Mouse (Mus musculus) kidney, embryonic 14.5 days (tissue): ENCODE measurements around the gene Stk4. TPM values are rescaled to one million over a fixed set of nuclear protein-coding genes. Genes with fewer than 3 reads are reported as not detected.

Experiments
- ATAC-seq: fragments of 200-750 bp; cut with Nextera tagmentation; 2 replicates; pipeline ENCODE4 v1.8.0; 2017; ENCODE audit warnings: moderate number of reproducible peaks, mild to moderate bottlenecking, moderate TSS enrichment, moderate library complexity; ENCODE audit not compliant: low FRiP score, low TSS enrichment
- H3K27ac ChIP-seq: fragments of 300-500 bp; sonication (generic); 2 replicates; pipeline ENCODE4 v1.5.1; 2014; ENCODE audit warnings: low read depth, mild to moderate bottlenecking, low read length, moderate library complexity, mixed read lengths
- H3K27me3 ChIP-seq: fragments of 300-500 bp; sonication (generic); 2 replicates; pipeline ENCODE4 v1.6.1; 2014; ENCODE audit warnings: mild to moderate bottlenecking, low read length; ENCODE audit not compliant: control insufficient read depth, insufficient read depth
- H3K36me3 ChIP-seq: fragments of 300-500 bp; sonication (generic); 2 replicates; pipeline ENCODE4 v1.6.1; 2014; ENCODE audit warnings: low read length, mixed read lengths; ENCODE audit not compliant: control insufficient read depth, insufficient read depth
- H3K4me1 ChIP-seq: fragments of 300-500 bp; sonication (generic); 2 replicates; pipeline ENCODE4 v1.6.1; 2014; ENCODE audit warnings: low read length, mixed read lengths; ENCODE audit not compliant: control insufficient read depth, insufficient read depth
- H3K4me2 ChIP-seq: fragments of 300-500 bp; sonication (generic); replicated peaks from 2 replicates; pipeline ENCODE4 v1.6.1; 2014; ENCODE audit warnings: low read depth, mild to moderate bottlenecking, low read length
- H3K4me3 ChIP-seq: fragments of 300-500 bp; sonication (generic); 2 replicates; pipeline ENCODE4 v1.5.1; 2014; ENCODE audit warnings: mild to moderate bottlenecking, low read length
- H3K9ac ChIP-seq: fragments of 300-500 bp; sonication (generic); 2 replicates; pipeline ENCODE4 v1.6.1; 2014; ENCODE audit warnings: low read depth, mild to moderate bottlenecking, low read length, moderate library complexity
- H3K9me3 ChIP-seq: fragments of 300-500 bp; sonication (generic); 2 replicates; pipeline ENCODE4 v1.6.1; 2016; ENCODE audit warnings: low read length; ENCODE audit not compliant: control insufficient read depth
- WGBS: fragments of 180-500 bp; shearing (Covaris S2); extraction: QIAGEN DNeasy Blood & Tissue Kit; methylation state at CpG from one replicate; pipeline ENCODE4 v1.1.7; 2014; 5-methylcytosine and 5-hydroxymethylcytosine counted together
- polyA plus RNA-seq: library from polyadenylated mRNA; unstranded; fragments of >200 nt; fragmentation: Nextera tagmentation; extraction: Ambion mirVana; gene quantifications from 2 replicates; pipeline ENCODE4 v1.2.1, GENCODE M21; 2014

The Stk4 gene
- polyA plus RNA-seq, 1 experiment from 2014 or later: 36.5 TPM

GRCm38 (mm10) chr2:164107125-164107874 is 37.2 kb downstream of the Stk4 start:
- WGBS: 79% methylated on average over 16 of the region's 16 CpGs
- no peaks in the 10 kb centered on the region for H3K27me3 ChIP-seq
- no peak overlapping the region for H3K9ac ChIP-seq
- H3K27ac ChIP-seq: no peak overlapping the region
- no peak overlapping the region for H3K4me2 ChIP-seq
- H3K9me3 ChIP-seq: no peaks in the 10 kb centered on the region
- peaks cover 15% of the 10 kb centered on the region for H3K36me3 ChIP-seq
- ATAC-seq: no peak
- H3K4me1 ChIP-seq: no peaks in the 10 kb centered on the region
- no peak overlapping the region for H3K4me3 ChIP-seq

GRCm38 (mm10) chr2:164108501-164108900 is 38.4 kb downstream of the Stk4 start:
- no peaks in the 10 kb centered on the region for H3K9me3 ChIP-seq
- H3K27me3 ChIP-seq: no peaks in the 10 kb centered on the region
- no peak overlapping the region for H3K4me2 ChIP-seq
- H3K4me3 ChIP-seq: no peak overlapping the region
- H3K9ac ChIP-seq: no peak overlapping the region
- peaks cover 7% of the 10 kb centered on the region; the same call in 1 of the 2 replicates for H3K36me3 ChIP-seq
- H3K27ac ChIP-seq: no peak overlapping the region
- no peak for ATAC-seq
- no peaks in the 10 kb centered on the region for H3K4me1 ChIP-seq
- 69% methylated on average over 4 of the region's 4 CpGs for WGBS

DNA sequence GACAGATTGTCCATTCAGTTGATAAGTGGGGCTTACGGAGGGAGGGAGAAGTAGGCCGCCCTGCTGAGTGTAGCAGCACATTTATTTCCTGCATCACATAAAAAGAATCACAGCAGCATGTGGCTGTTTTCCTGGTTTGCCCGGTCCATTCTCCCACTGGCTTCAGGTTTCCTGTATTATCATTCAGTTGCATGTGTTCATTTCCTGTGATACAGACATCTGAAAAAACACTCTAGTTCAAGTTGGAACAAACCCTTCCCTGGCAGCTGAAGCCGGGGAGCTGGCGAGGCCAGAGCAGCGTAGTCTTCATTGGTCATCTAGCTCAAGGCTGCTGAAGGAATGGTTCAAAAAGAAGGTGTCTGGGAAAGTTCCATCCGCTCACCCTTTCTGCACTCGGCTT is 41.4 kb downstream of the Stk4 start:
- Histone ChIP-seq H3K4me2 (no peak overlapping the region), H3K9ac (no peak overlapping the region), H3K27me3 (no peaks in the 10 kb centered on the region), H3K36me3 (peaks cover 10% of the 10 kb centered on the region; the same call in 1 of the 2 replicates), H3K4me3 (no peak overlapping the region), H3K9me3 (no peaks in the 10 kb centered on the region), H3K4me1 (no peaks in the 10 kb centered on the region), H3K27ac (no peak overlapping the region)
- WGBS: 79% methylated on average over 8 of the region's 8 CpGs
- ATAC-seq: no peak

- Histone ChIP-seq H3K4me3 (no peak overlapping the region), H3K9me3 (no peaks in the 10 kb centered on the region), H3K36me3 (peaks cover 17% of the 10 kb centered on the region), H3K27ac (no peak overlapping the region), H3K9ac (no peak overlapping the region), H3K4me1 (no peaks in the 10 kb centered on the region), H3K27me3 (no peaks in the 10 kb centered on the region), H3K4me2 (no peak overlapping the region)
- 84% methylated on average over 6 of the region's 6 CpGs for whole genome bisulfite sequencing
- no peak for ATAC-seq
Measured at GRCm38 (mm10) chr2:164114051-164114450, 43.9 kb downstream of the Stk4 start.

DNA sequence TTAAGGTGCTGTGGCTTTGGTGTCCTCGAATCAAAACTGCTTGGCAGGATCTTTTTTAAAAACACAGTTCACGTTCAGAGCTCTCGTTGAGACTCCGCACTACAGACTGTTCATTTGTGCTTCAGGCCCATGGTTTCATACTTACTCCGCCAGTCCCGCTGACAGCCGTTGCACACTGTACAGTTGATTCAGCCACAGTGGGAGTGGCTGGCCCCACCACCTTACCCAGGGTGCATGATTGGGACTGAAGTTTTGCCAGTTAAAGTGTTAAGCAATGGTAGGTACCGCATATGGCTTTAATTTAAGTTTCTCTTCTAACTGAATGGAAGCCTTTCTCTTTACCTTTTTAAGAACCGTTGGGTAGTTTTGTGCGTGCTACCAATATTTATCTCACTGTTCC is 45.4 kb downstream of the Stk4 start:
- Histone ChIP-seq H3K4me1 (no peaks in the 10 kb centered on the region), H3K9ac (no peak overlapping the region), H3K27ac (no peak overlapping the region), H3K27me3 (no peaks in the 10 kb centered on the region), H3K36me3 (peaks cover 24% of the 10 kb centered on the region), H3K4me2 (no peak overlapping the region), H3K4me3 (no peak overlapping the region), H3K9me3 (no peaks in the 10 kb centered on the region)
- WGBS: 91% methylated on average over 10 of the region's 10 CpGs
- ATAC-seq: no peak

- 94% methylated on average over 6 of the region's 6 CpGs for WGBS
- Histone ChIP-seq H3K27ac (no peak overlapping the region), H3K4me1 (no peaks in the 10 kb centered on the region), H3K27me3 (no peaks in the 10 kb centered on the region), H3K9ac (no peak overlapping the region), H3K9me3 (no peaks in the 10 kb centered on the region), H3K4me2 (no peak overlapping the region), H3K36me3 (peaks cover 19% of the 10 kb centered on the region), H3K4me3 (no peak overlapping the region)
- no peak for ATAC-seq
Measured at GRCm38 (mm10) chr2:164119503-164119902, 49.4 kb downstream of the Stk4 start.

DNA sequence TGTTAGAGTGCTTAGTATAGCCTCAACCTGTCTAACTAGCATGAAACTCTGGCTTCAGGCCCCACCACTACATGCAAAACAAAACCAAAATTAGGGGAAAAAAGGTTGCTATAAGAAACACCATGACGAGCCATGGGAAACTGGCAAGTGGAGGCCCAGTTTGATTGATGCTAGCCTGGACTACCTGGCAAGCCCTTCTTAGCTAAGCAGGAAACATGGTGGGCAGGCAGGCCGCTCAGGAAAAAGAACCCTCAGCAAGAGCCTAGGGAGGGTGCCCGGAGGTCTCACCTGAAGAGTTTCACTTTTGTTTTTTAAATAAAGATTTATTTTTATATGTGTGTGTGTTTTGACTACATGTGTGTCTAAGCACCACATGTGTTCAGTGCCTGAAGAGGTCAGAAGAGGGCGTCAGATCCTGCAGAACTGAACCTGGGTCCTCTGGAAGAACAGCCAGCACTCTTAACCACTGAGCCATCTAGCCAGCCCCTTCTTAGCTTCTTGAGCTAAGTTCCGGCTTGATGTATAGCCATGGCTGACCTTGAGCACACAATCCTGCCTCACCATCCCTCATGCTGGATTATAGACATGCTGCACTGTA is 53.1 kb downstream of the Stk4 start:
- Histone ChIP-seq H3K36me3 (peaks cover 18% of the 10 kb centered on the region), H3K9me3 (no peaks in the 10 kb centered on the region), H3K4me3 (no peak overlapping the region), H3K27ac (no peak overlapping the region), H3K4me1 (no peaks in the 10 kb centered on the region), H3K9ac (no peak overlapping the region), H3K4me2 (no peak overlapping the region), H3K27me3 (no peaks in the 10 kb centered on the region)
- WGBS: 83% methylated on average over 5 of the region's 5 CpGs
- no peak for ATAC-seq

GRCm38 (mm10) chr2:164126533-164126955 is 56.4 kb downstream of the Stk4 start:
- no peak overlapping the region for H3K27ac ChIP-seq
- WGBS: 84% methylated on average over 13 of the region's 13 CpGs
- no peaks in the 10 kb centered on the region for H3K9me3 ChIP-seq
- H3K4me2 ChIP-seq: no peak overlapping the region
- H3K9ac ChIP-seq: no peak overlapping the region
- ATAC-seq: no peak
- H3K4me3 ChIP-seq: no peak overlapping the region
- H3K27me3 ChIP-seq: no peaks in the 10 kb centered on the region
- H3K36me3 ChIP-seq: peaks cover 7% of the 10 kb centered on the region; the same call in 1 of the 2 replicates
- no peaks in the 10 kb centered on the region for H3K4me1 ChIP-seq

- no peak for ATAC-seq
- no peaks in the 10 kb centered on the region for H3K9me3 ChIP-seq
- 99% methylated on average over 2 of the region's 2 CpGs for WGBS
- no peak overlapping the region for H3K27ac ChIP-seq
- no peaks in the 10 kb centered on the region for H3K4me1 ChIP-seq
- H3K27me3 ChIP-seq: no peaks in the 10 kb centered on the region
- H3K4me2 ChIP-seq: no peak overlapping the region
- H3K9ac ChIP-seq: no peak overlapping the region
- no peak overlapping the region for H3K4me3 ChIP-seq
- peaks cover 8% of the 10 kb centered on the region; the same call in 1 of the 2 replicates for H3K36me3 ChIP-seq
Measured at GRCm38 (mm10) chr2:164127297-164127696, 57.2 kb downstream of the Stk4 start.
